25 mouse cellular contexts compared by ENCODE assay signal in the genomic region with DNA sequence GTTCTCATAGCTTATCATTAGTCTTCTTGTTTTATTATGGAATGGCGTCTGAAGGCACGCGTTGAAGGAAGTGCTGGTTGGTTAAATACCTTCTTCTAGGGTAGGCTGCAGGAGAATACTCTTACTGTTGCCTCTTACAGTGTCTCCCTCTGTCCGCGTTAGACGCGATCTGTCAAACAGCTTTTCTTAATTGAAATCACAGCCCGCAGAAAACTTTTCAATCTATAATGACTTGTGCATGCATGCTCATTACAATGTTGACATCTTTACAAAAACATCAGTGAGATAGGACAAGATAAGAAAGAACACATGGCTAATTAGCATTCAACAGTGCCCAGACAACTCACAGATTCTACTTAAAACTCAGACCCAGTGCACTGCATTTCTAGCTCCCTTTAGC.
"Had no signal": no experiment of that assay in that cellular context is flagged by ENCODE, and none has a peak within 500 bp of the region (broad histone marks: within the 10 kb centered on the region; RNA-seq: fewer than 3 reads in every experiment).

No protein-coding gene starts in this region.

- H3K4me1 ChIP-seq: intestine, embryonic 15.5 days; limb, embryonic 13.5 days; limb, embryonic 15.5 days; liver, embryonic 12.5 days had no signal

- H3K9ac ChIP-seq: heart, embryonic 13.5 days; heart, embryonic 15.5 days; hindbrain, embryonic 12.5 days; hindbrain, embryonic 14.5 days; intestine, embryonic 15.5 days; limb, embryonic 13.5 days; limb, embryonic 15.5 days; liver, embryonic 12.5 days had no signal

- H3K9me3 ChIP-seq: heart, embryonic 13.5 days; heart, embryonic 15.5 days; hindbrain, embryonic 10.5 days; hindbrain, embryonic 12.5 days; intestine, embryonic 15.5 days; limb, embryonic 13.5 days; limb, embryonic 15.5 days; liver, embryonic 12.5 days had no signal

- ATAC-seq: hindbrain, embryonic 16.5 days; inflammation-experienced regulatory T-cells, adult 6 months; intestine, embryonic 15.5 days; intestine, postnatal 0 days; liver, embryonic 12.5 days had no signal

- H3K4me2 ChIP-seq: heart, embryonic 11.5 days; heart, embryonic 13.5 days; heart, embryonic 15.5 days; hindbrain, embryonic 12.5 days; hindbrain, embryonic 14.5 days; intestine, embryonic 15.5 days; limb, embryonic 13.5 days; limb, embryonic 15.5 days; liver, embryonic 12.5 days had no signal

- H3K27me3 ChIP-seq: heart, embryonic 13.5 days; heart, embryonic 15.5 days; hindbrain, embryonic 12.5 days; intestine, embryonic 15.5 days; limb, embryonic 13.5 days; limb, embryonic 15.5 days; liver, embryonic 12.5 days had no signal

- H3K36me3 ChIP-seq: heart, embryonic 15.5 days; hindbrain, embryonic 10.5 days; hindbrain, embryonic 12.5 days; intestine, embryonic 15.5 days; limb, embryonic 13.5 days; limb, embryonic 15.5 days; liver, embryonic 12.5 days had no signal

- H3K27ac ChIP-seq: heart, embryonic 13.5 days; heart, embryonic 15.5 days; hindbrain, embryonic 10.5 days; hindbrain, embryonic 12.5 days; hindbrain, embryonic 14.5 days; intestine, embryonic 15.5 days; layer of hippocampus, adult 2 months; left cerebral cortex, adult 2 months; limb, embryonic 13.5 days; limb, embryonic 15.5 days; liver, embryonic 12.5 days had no signal

- H3K4me3 ChIP-seq: heart, embryonic 13.5 days; heart, embryonic 15.5 days; hindbrain, embryonic 10.5 days; hindbrain, embryonic 12.5 days; intestine, embryonic 15.5 days; layer of hippocampus, adult 2 months; left cerebral cortex, adult 2 months; limb, embryonic 13.5 days; limb, embryonic 15.5 days; liver, embryonic 12.5 days had no signal

- DNase-seq: gastrocnemius, postnatal 14 days; heart, adult 18-20 months; heart, postnatal 14 days; heart, postnatal 4 days; kidney, adult 18-20 months; kidney, adult 8-10 months; kidney, postnatal 10 days; kidney, postnatal 25 days; kidney, postnatal 4 days; left cerebral cortex, postnatal 4 days had no signal
